Mouse (Mus musculus) hematopoietic stem cell, adult 5-6 weeks (primary cell): ENCODE results near the gene Gsg1. TPM values are rescaled to one million over a fixed set of nuclear protein-coding genes. Genes with fewer than 3 reads are reported as not detected.

ENCODE experiments used
- ATAC-seq, 2 experiments: fragments of 125-278 bp in 1 of 2; replicated peaks in 1 of 2; 2 replicates each; pipeline ENCODE4 v1.8.0; 2016 to 2017; ENCODE audit warnings: inconsistent platforms in 2 of 2, mild to moderate bottlenecking in 2 of 2, moderate number of reproducible peaks in 2 of 2, low read depth in 1 of 2, moderate TSS enrichment in 1 of 2; ENCODE audit not compliant: low FRiP score in 2 of 2, poor library complexity in 2 of 2, severe bottlenecking in 2 of 2, insufficient read depth in 1 of 2, low TSS enrichment in 1 of 2
- total RNA-seq: library from RNA; stranded (forward); fragments of 172-1452, 232-1000 nt; gene quantifications from 2 replicates; pipeline ENCODE4 v1.2.3, GENCODE M21; 2017

The Gsg1 gene
- total RNA-seq, 1 experiment from 2014 or later, result 1.6 TPM

GRCm38 (mm10) chr6:135232443-135233182 is 21.5 kb downstream of the Gsg1 start:
- ATAC-seq, result no peak

- no peak for ATAC-seq
These were observed 23.6 kb downstream of the Gsg1 start for GRCm38 (mm10) chr6:135230586-135230985.

- ATAC-seq, result peak; percentile 87 to 90
These were observed 25.6 kb downstream of the Gsg1 start for GRCm38 (mm10) chr6:135228465-135228941.

- ATAC-seq, result 0 out of 4 replicates have a peak, but pooled peaks of 1 of the 2 experiments have one; percentile 31
These were observed 30.2 kb downstream of the Gsg1 start for GRCm38 (mm10) chr6:135223786-135224416.

GRCm38 (mm10) chr6:135219916-135220315 is 34.2 kb downstream of the Gsg1 start:
- no peak for ATAC-seq

GRCm38 (mm10) chr6:135218330-135218729 is 35.8 kb downstream of the Gsg1 start:
- peak; percentile 72 to 79 for ATAC-seq

GRCm38 (mm10) chr6:135212666-135213065 is 41.5 kb downstream of the Gsg1 start:
- no peak for ATAC-seq

- no peak for ATAC-seq
These were observed 43.0 kb downstream of the Gsg1 start for GRCm38 (mm10) chr6:135211169-135211568.

- ATAC-seq, result no peak
These were observed 47.2 kb downstream of the Gsg1 start for GRCm38 (mm10) chr6:135206909-135207308.

- no peak for ATAC-seq
These were observed 48.3 kb downstream of the Gsg1 start for GRCm38 (mm10) chr6:135205802-135206201.

GRCm38 (mm10) chr6:135204869-135205268 is 49.3 kb downstream of the Gsg1 start:
- ATAC-seq, result no peak

GRCm38 (mm10) chr6:135203737-135204136 is 50.4 kb downstream of the Gsg1 start:
- ATAC-seq, result no peak

- ATAC-seq, result no peak
These were observed 51.5 kb downstream of the Gsg1 start for GRCm38 (mm10) chr6:135202668-135203067.

- no peak for ATAC-seq
These were observed 53.8 kb downstream of the Gsg1 start for GRCm38 (mm10) chr6:135200122-135200957.

- no peak for ATAC-seq
These were observed 55.4 kb downstream of the Gsg1 start for GRCm38 (mm10) chr6:135198726-135199125.

GRCm38 (mm10) chr6:135197921-135198532 is 56.1 kb downstream of the Gsg1 start, which contains the start of the genes Fam234b and Hebp1:
Gene Fam234b, plus strand, starts transcription at chr6:135197977.
Gene Hebp1, minus strand, starts transcription at chr6:135198022.
- ATAC-seq, result peak; percentile 61 to 67

GRCm38 (mm10) chr6:135197446-135197845 is 56.7 kb downstream of the Gsg1 start:
- no peak for ATAC-seq
